Mouse (Mus musculus) E14TG2a.4 (cell line): ENCODE data around the gene Gstm4.

Experiments used
- CTCF ChIP-seq: conservative IDR thresholded peaks from 2 replicates; pipeline ENCODE4 v1.5.1; 2014; ENCODE audit warnings: low read length
- NANOG ChIP-seq: IDR thresholded peaks from 2 replicates; pipeline ENCODE4 v1.6.1; 2014; ENCODE audit warnings: borderline replicate concordance, low read length, mixed read lengths

GRCm38 (mm10) chr3:108092536-108093115 is 47.9 kb upstream of the Gstm4 start, which contains the start of gene Gnat2:
- TF ChIP-seq CTCF: no peak
- no peak for TF ChIP-seq NANOG
